Mouse (Mus musculus) macrophage (primary cell): ENCODE measurements around the gene Wnt10a. TPM values are rescaled to one million over a fixed set of nuclear protein-coding genes. Genes with fewer than 3 reads are reported as not detected.

Experiments
- polyA plus RNA-seq: library from polyadenylated mRNA; stranded (reverse); fragments of 250-400 nt; gene quantifications from 3 replicates; pipeline ENCODE4 v1.2.4, GENCODE M21; 2018; ENCODE audit warnings: inconsistent platforms

The Wnt10a gene
- polyA plus RNA-seq, 1 experiment from 2014 or later: not detected

Other genes with a start within 250 kb of the Wnt10a start
- not detected in 3 replicates for gene Plcd4, start 248.6 kb upstream of the Wnt10a start, polyA plus RNA-seq
- gene Usp37, start 247.2 kb upstream of the Wnt10a start, polyA plus RNA-seq: 5.1 to 10.9 TPM (median 7.0 TPM) in 3 replicates
- gene Zfp142, start 203.3 kb upstream of the Wnt10a start, polyA plus RNA-seq: 4.5 to 6.7 TPM (median 5.6 TPM) in 3 replicates
- 6.7 to 12.0 TPM (median 10.1 TPM) in 3 replicates for gene Bcs1l, start 203.2 kb upstream of the Wnt10a start, polyA plus RNA-seq
- 33.4 to 51.2 TPM (median 41.5 TPM) in 3 replicates for gene Rnf25, start 190.1 kb upstream of the Wnt10a start, polyA plus RNA-seq
- 0.40 to 1.8 TPM (median 0.80 TPM) in 3 replicates for gene Stk36, start 190.1 kb upstream of the Wnt10a start, polyA plus RNA-seq
- 3.0 to 5.5 TPM (median 3.7 TPM) in 3 replicates for gene Ttll4, start 129.8 kb upstream of the Wnt10a start, polyA plus RNA-seq
- gene Cyp27a1, start 77.9 kb upstream of the Wnt10a start, polyA plus RNA-seq: 10.0 to 133 TPM (median 56.9 TPM) in 3 replicates
- not detected in 3 replicates for gene Prkag3, start 42.3 kb upstream of the Wnt10a start, polyA plus RNA-seq
- 0.11 to 0.15 TPM in 2 of 3 replicates, not detected in the other for gene Wnt6, start 19.6 kb upstream of the Wnt10a start, polyA plus RNA-seq
- gene Cdk5r2, start 63.4 kb downstream of the Wnt10a start, polyA plus RNA-seq: not detected in 3 replicates
- gene Fev, start 93.9 kb downstream of the Wnt10a start, polyA plus RNA-seq: not detected in 3 replicates
- not detected in 3 replicates for gene Cryba2, start 101.6 kb downstream of the Wnt10a start, polyA plus RNA-seq
- not detected in 3 replicates for gene Cfap65, start 144.1 kb downstream of the Wnt10a start, polyA plus RNA-seq
- 0.06 to 0.19 TPM in 2 of 3 replicates, not detected in the other for gene Ihh, start 160.2 kb downstream of the Wnt10a start, polyA plus RNA-seq